Mouse (Mus musculus) MEL (cell line): ENCODE results near the gene Hlcs. TPM values are rescaled to one million over a fixed set of nuclear protein-coding genes. Genes with fewer than 3 reads are reported as not detected.
A peak's percentile ranks its signal among the peaks of the same experiment; 100 is the strongest.

Source experiments
- DNase-seq: peaks from one replicate; pipeline ENCODE4 v3.0.0; 2011; ENCODE audit warnings: low read depth, low spot score
- H3K27ac ChIP-seq: 2 replicates; pipeline ENCODE4 v1.5.1; 2012; ENCODE audit warnings: low read depth, mild to moderate bottlenecking, control low read depth, low read length, moderate library complexity; ENCODE audit not compliant: control insufficient read depth
- H3K27me3 ChIP-seq, 2 experiments: fragments of 150-350 bp in 1 of 2; sonication (generic) in 1 of 2; 2 replicates each; pipeline ENCODE4 v1.6.1; 2012; ENCODE audit warnings: low read length in 2 of 2, mild to moderate bottlenecking in 2 of 2, improper control_type of control experiment in 1 of 2, moderate library complexity in 1 of 2; ENCODE audit not compliant: insufficient read depth in 2 of 2, control insufficient read depth in 1 of 2
- H3K36me3 ChIP-seq, 2 experiments: 2 replicates each; pipeline ENCODE4 v1.6.1; 2012 to 2014; ENCODE audit warnings: low read length in 2 of 2, improper control_type of control experiment in 1 of 2, inconsistent platforms in 1 of 2, mild to moderate bottlenecking in 1 of 2; ENCODE audit not compliant: insufficient read depth in 2 of 2, control insufficient read depth in 1 of 2
- H3K4me1 ChIP-seq, 2 experiments: fragments of 150-350 bp in 1 of 2; sonication (generic) in 1 of 2; 2 replicates each; pipeline ENCODE4 v1.6.1; 2012; ENCODE audit warnings: low read length in 2 of 2, improper control_type of control experiment in 1 of 2, mild to moderate bottlenecking in 1 of 2; ENCODE audit not compliant: insufficient read depth in 2 of 2, control insufficient read depth in 1 of 2
- H3K4me3 ChIP-seq, 2 experiments: fragments of 150-350 bp in 1 of 2; sonication (generic) in 1 of 2; 2 replicates each; pipeline ENCODE4 v1.5.1; 2012; ENCODE audit warnings: low read depth in 2 of 2, low read length in 2 of 2, mild to moderate bottlenecking in 2 of 2, moderate library complexity in 2 of 2, control low read depth in 1 of 2, improper control_type of control experiment in 1 of 2; ENCODE audit not compliant: control insufficient read depth in 1 of 2, insufficient read depth in 1 of 2
- H3K79me2 ChIP-seq: 2 replicates; pipeline ENCODE4 v1.6.1; 2012; ENCODE audit warnings: mild to moderate bottlenecking, low read length, moderate library complexity; ENCODE audit not compliant: control insufficient read depth, poor library complexity, insufficient read depth
- H3K9ac ChIP-seq: 2 replicates; pipeline ENCODE4 v1.6.1; 2012; ENCODE audit warnings: low read depth, mild to moderate bottlenecking, control low read depth, low read length, moderate library complexity; ENCODE audit not compliant: control insufficient read depth, poor library complexity, severe bottlenecking
- H3K9me3 ChIP-seq: fragments of 150-350 bp; sonication (generic); replicated peaks from 2 replicates; pipeline ENCODE4 v1.6.1; 2012; ENCODE audit warnings: mild to moderate bottlenecking, low read length, improper control_type of control experiment, moderate library complexity; ENCODE audit not compliant: insufficient read depth
- E2F4 ChIP-seq: IDR thresholded peaks from 2 replicates; pipeline ENCODE4 v1.6.1; 2011; ENCODE audit warnings: low read depth, low read length, improper control_type of control experiment, borderline replicate concordance
- ELF1 ChIP-seq: IDR thresholded peaks from 2 replicates; pipeline ENCODE4 v1.6.1; 2014; ENCODE audit warnings: low read depth, mild to moderate bottlenecking, inconsistent platforms, low read length, improper control_type of control experiment, moderate library complexity
- GATA1 ChIP-seq: IDR thresholded peaks from 2 replicates; pipeline ENCODE4 v1.6.1; 2011; ENCODE audit warnings: low read depth, low read length, improper control_type of control experiment
- HCFC1 ChIP-seq: IDR thresholded peaks from 2 replicates; pipeline ENCODE4 v1.6.1; 2012; ENCODE audit warnings: low read depth, mild to moderate bottlenecking, inconsistent platforms, low read length, improper control_type of control experiment, moderate library complexity
- JUND ChIP-seq: IDR thresholded peaks from 2 replicates; pipeline ENCODE4 v1.6.1; 2011; ENCODE audit warnings: low read depth, mild to moderate bottlenecking, improper control_type of control experiment, low read length
- KAT2A ChIP-seq: conservative IDR thresholded peaks from 2 replicates; pipeline ENCODE4 v1.6.1; 2012; ENCODE audit warnings: low read depth, low read length, improper control_type of control experiment, inconsistent platforms
- MAX ChIP-seq: IDR thresholded peaks from 2 replicates; pipeline ENCODE4 v1.6.1; 2011; ENCODE audit warnings: low read length, improper control_type of control experiment
- MAZ ChIP-seq: IDR thresholded peaks from 2 replicates; pipeline ENCODE4 v1.6.1; 2012; ENCODE audit warnings: low read depth, mild to moderate bottlenecking, inconsistent platforms, low read length, improper control_type of control experiment
- MXI1 ChIP-seq: IDR thresholded peaks from 2 replicates; pipeline ENCODE4 v1.6.1; 2011; ENCODE audit warnings: mild to moderate bottlenecking, low read depth, low read length, improper control_type of control experiment
- NELFE ChIP-seq: IDR thresholded peaks from 2 replicates; pipeline ENCODE4 v1.6.1; 2011; ENCODE audit warnings: low read depth, low read length, improper control_type of control experiment
- NRF1 ChIP-seq: IDR thresholded peaks from 2 replicates; pipeline ENCODE4 v1.6.1; 2014; ENCODE audit warnings: low read depth, mild to moderate bottlenecking, inconsistent platforms, low read length, improper control_type of control experiment, moderate library complexity; ENCODE audit not compliant: poor library complexity, insufficient read depth, severe bottlenecking
- POLR2A ChIP-seq, 2 experiments: IDR thresholded peaks; 2 replicates each; pipeline ENCODE4 v1.6.1; 2011 to 2012; ENCODE audit warnings: low read length in 2 of 2, mild to moderate bottlenecking in 2 of 2, control low read depth in 1 of 2, improper control_type of control experiment in 1 of 2, low read depth in 1 of 2, moderate library complexity in 1 of 2; ENCODE audit not compliant: control insufficient read depth in 1 of 2, insufficient read depth in 1 of 2, poor library complexity in 1 of 2
- POLR2AphosphoS2 ChIP-seq: IDR thresholded peaks from 2 replicates; pipeline ENCODE4 v1.6.1; 2011; ENCODE audit warnings: low read length, improper control_type of control experiment
- POLR2AphosphoS5 ChIP-seq: IDR thresholded peaks from 2 replicates; pipeline ENCODE4 v1.6.1; 2012; ENCODE audit warnings: low read depth, borderline replicate concordance, mild to moderate bottlenecking, inconsistent platforms, low read length, moderate library complexity, mixed read lengths
- RAD21 ChIP-seq: IDR thresholded peaks from 2 replicates; pipeline ENCODE4 v1.6.1; 2011; ENCODE audit warnings: mild to moderate bottlenecking, low read depth, low read length, improper control_type of control experiment
- RCOR1 ChIP-seq: IDR thresholded peaks from 2 replicates; pipeline ENCODE4 v1.6.1; 2012; ENCODE audit warnings: low read depth, mild to moderate bottlenecking, inconsistent platforms, low read length, improper control_type of control experiment
- SIN3A ChIP-seq: IDR thresholded peaks from 2 replicates; pipeline ENCODE4 v1.6.1; 2012; ENCODE audit warnings: low read length, improper control_type of control experiment, inconsistent platforms
- TAL1 ChIP-seq: IDR thresholded peaks from 2 replicates; pipeline ENCODE4 v1.6.1; 2012; ENCODE audit warnings: mild to moderate bottlenecking, inconsistent platforms, low read length, moderate library complexity, mixed read lengths
- USF2 ChIP-seq, 2 experiments: IDR thresholded peaks; 2 replicates each; pipeline ENCODE4 v1.6.1; 2011 to 2012; ENCODE audit warnings: improper control_type of control experiment in 2 of 2, low read length in 2 of 2, borderline replicate concordance in 1 of 2, inconsistent platforms in 1 of 2, low read depth in 1 of 2, mild to moderate bottlenecking in 1 of 2; ENCODE audit not compliant: insufficient read depth in 1 of 2
- ZMIZ1 ChIP-seq: IDR thresholded peaks from 2 replicates; pipeline ENCODE4 v1.6.1; 2012; ENCODE audit warnings: low read depth, mild to moderate bottlenecking, inconsistent platforms, low read length, improper control_type of control experiment, moderate library complexity
- polyA plus RNA-seq, 2 experiments: library from polyadenylated mRNA; stranded (reverse) in 1 of 2; unstranded in 1 of 2; fragments of >175 nt in 1 of 2; fragments of >200 nt in 1 of 2; gene quantifications; 2 replicates each; pipeline versions ENCODE4 v1.2.1 to v1.2.4; 2012; ENCODE audit warnings: low replicate concordance in 2 of 2, low read depth in 1 of 2; ENCODE audit not compliant: insufficient read length in 2 of 2, insufficient read depth in 1 of 2, missing spikeins in 1 of 2
- total RNA-seq: library from RNA; depleted of rRNA; stranded (reverse); fragments of 300-350 nt; gene quantifications from 2 replicates; pipeline ENCODE4 v1.2.3, GENCODE M21; 2012

The Hlcs gene
- total and polyA plus RNA-seq, 3 experiments = 3.3 to 6.4 TPM; not detected in 1

GRCm38 (mm10) chr16:94290073-94290999 lies 23.0 kb downstream of the Hlcs start:
- H3K27ac ChIP-seq = no peak overlapping the region; the same call in 1 of the 2 replicates
- no peaks in the 10 kb centered on the region for H3K9me3 ChIP-seq
- H3K4me1 ChIP-seq = peaks cover 0 to 9% of the 10 kb centered on the region in 2 experiments; a peak in 2 of 4 replicates
- H3K27me3 ChIP-seq = no peaks in the 10 kb centered on the region
- TF ChIP-seq KAT2A (no peak), MXI1 (peak; percentile 65; the same call in 1 of the 2 replicates), POLR2A (IDR thresholded peaks at IDR 0.05; ENCODE audit: control insufficient read depth in 1 of 2, insufficient read depth in 1 of 2, low read depth in 1 of 2, low read length in 2 of 2, poor library complexity in 1 of 2) (peak; percentile 92 to 99), RAD21 (no peak), ZMIZ1 (peak; percentile 83), USF2 (IDR thresholded peaks at IDR 0.05; ENCODE audit: borderline replicate concordance in 1 of 2, insufficient read depth in 1 of 2, low read depth in 1 of 2, low read length in 2 of 2) (no peak), JUND (no peak), TAL1 (no peak), HCFC1 (peak; percentile 56; the same call in 1 of the 2 replicates), RCOR1 (0 out of 2 replicates have a peak, but pooled peaks have one; percentile 34), POLR2AphosphoS5 (no peak), ELF1 (peak; percentile 83), E2F4 (no peak), POLR2AphosphoS2 (peak; percentile 64; the same call in 1 of the 2 replicates), SIN3A (peak; percentile 69), GATA1 (no peak), NELFE (peak; percentile 96), NRF1 (peak; percentile 84), MAZ (peak; percentile 93), MAX (no peak; the same call in 1 of the 2 replicates)
- peak overlapping the region; percentile 97 for H3K9ac ChIP-seq
- DNase-seq = peak; percentile 85
- peaks cover 0 to 4% of the 10 kb centered on the region in 2 experiments; a peak in 2 of 4 replicates for H3K36me3 ChIP-seq
- H3K4me3 ChIP-seq = peak overlapping the region; percentile 80 to 97; a peak in 3 of 4 replicates
- peaks cover 5% of the 10 kb centered on the region for H3K79me2 ChIP-seq
